7 mouse cellular contexts compared by ENCODE assay signal in the genomic region with DNA sequence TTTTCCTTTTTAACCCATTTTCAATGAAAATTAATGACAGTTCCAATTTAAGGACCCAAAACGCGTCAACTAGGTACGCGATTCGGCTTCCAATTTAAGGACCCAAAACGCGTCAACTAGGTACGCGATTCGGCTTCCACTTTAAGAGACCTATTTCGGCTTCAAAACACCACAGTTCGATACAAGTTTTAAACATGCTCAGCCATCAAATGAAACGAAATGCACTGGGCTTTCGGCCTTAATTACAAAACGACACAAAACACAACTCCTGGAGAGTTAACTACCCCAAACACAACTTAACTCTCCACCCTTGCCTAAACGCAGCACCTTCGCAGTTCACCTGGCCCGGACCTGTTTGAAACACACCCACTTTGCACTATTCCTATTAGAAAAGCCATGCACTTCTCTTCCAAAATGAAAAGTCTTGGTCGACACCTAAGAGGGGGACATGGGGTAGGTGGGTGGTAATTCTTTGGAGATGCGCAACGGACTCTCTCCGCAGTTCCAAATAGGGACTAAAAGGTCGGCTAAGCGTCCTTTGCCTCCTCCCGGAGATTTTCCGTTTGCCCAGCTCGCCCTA. TPM values are rescaled to one million over a fixed set of nuclear protein-coding genes. Genes with fewer than 3 reads are reported as not detected.
DNase-seq lines count a peak whose midpoint lies in the region; ATAC-seq lines count a peak whose summit lies in the region.

No protein-coding gene starts in this region.

- DNase-seq in spleen, adult 12 weeks (ENCODE audit: low spot score) = peak; percentile 11
- DNase-seq in spleen, postnatal 14 days (ENCODE audit: low spot score in 2 of 2) = no peak
- DNase-seq in embryonic facial prominence, embryonic 14.5 days (ENCODE audit: low spot score) = no peak
- peak; percentile 17 for DNase-seq in kidney, postnatal 14 days
- DNase-seq in left cerebral cortex, postnatal 14 days (ENCODE audit: low spot score in 2 of 2) = no peak
- no peak for DNase-seq in thymus, postnatal 25 days

- WGBS in embryonic facial prominence, embryonic 14.5 days = under 1% methylated on average over 27 of the region's 27 CpGs
- under 1% methylated on average over 27 of the region's 27 CpGs for WGBS in neural tube, embryonic 13.5 days

- no peak for ATAC-seq in embryonic facial prominence, embryonic 14.5 days (ENCODE audit: low read depth)
- ATAC-seq in neural tube, embryonic 13.5 days (ENCODE audit: low read depth) = no peak

- peaks cover 28% of the 10 kb centered on the region for H3K4me1 ChIP-seq in embryonic facial prominence, embryonic 14.5 days (ENCODE audit: control insufficient read depth, insufficient read depth, low read length)
- H3K4me1 ChIP-seq in neural tube, embryonic 13.5 days (replicated peaks) = peaks cover 68% of the 10 kb centered on the region

- H3K4me3 ChIP-seq in embryonic facial prominence, embryonic 14.5 days (ENCODE audit: low read depth, low read length) = peak overlapping the region; percentile 97
- peak overlapping the region; percentile 88 for H3K4me3 ChIP-seq in neural tube, embryonic 13.5 days

- H3K9ac ChIP-seq in embryonic facial prominence, embryonic 14.5 days (ENCODE audit: low read depth, low read length) = peak overlapping the region; percentile 100
- H3K9ac ChIP-seq in neural tube, embryonic 13.5 days = peak overlapping the region; percentile 99

- H3K4me2 ChIP-seq in embryonic facial prominence, embryonic 14.5 days (ENCODE audit: low read depth, low read length) = peak overlapping the region; percentile 70
- peak overlapping the region; percentile 84 for H3K4me2 ChIP-seq in neural tube, embryonic 13.5 days

- H3K27ac ChIP-seq in embryonic facial prominence, embryonic 14.5 days (replicated peaks; ENCODE audit: low read depth, low read length) = peak overlapping the region; percentile 100
- H3K27ac ChIP-seq in neural tube, embryonic 13.5 days (replicated peaks) = peak overlapping the region; percentile 100

- no peaks in the 10 kb centered on the region for H3K9me3 ChIP-seq in embryonic facial prominence, embryonic 14.5 days (ENCODE audit: control insufficient read depth, low read length)
- H3K9me3 ChIP-seq in neural tube, embryonic 13.5 days = no peaks in the 10 kb centered on the region

- intact Hi-C loops in left cerebral cortex, postnatal 14 days (cut with DNase I) = loop anchor here (10.0 kb wide), 1 partner anchor 92 kb away; no protein-coding TSS in a partner anchor

- no peaks in the 10 kb centered on the region for H3K27me3 ChIP-seq in embryonic facial prominence, embryonic 14.5 days (replicated peaks; ENCODE audit: control insufficient read depth, insufficient read depth, low read length)
- no peaks in the 10 kb centered on the region for H3K27me3 ChIP-seq in neural tube, embryonic 13.5 days

- peaks cover 4% of the 10 kb centered on the region for H3K36me3 ChIP-seq in embryonic facial prominence, embryonic 14.5 days (ENCODE audit: control insufficient read depth, insufficient read depth, low read length)
- peaks cover 4% of the 10 kb centered on the region for H3K36me3 ChIP-seq in neural tube, embryonic 13.5 days

RNA-seq across cellular contexts. Expression of gene Hnrnph3, which starts 1.4 kb away (rescaled TPM):
- 51.8 and 56.4 TPM in 2 replicates for polyA plus RNA-seq in embryonic facial prominence, embryonic 14.5 days (2014; fragmentation: Nextera tagmentation; extraction: Ambion mirVana)
- polyA plus RNA-seq in neural tube, embryonic 13.5 days (2015; fragmentation: Nextera tagmentation; extraction: Ambion mirVana) = 165 and 189 TPM in 2 replicates
- 10 to 100 TPM; 36.0 to 36.6 TPM for total RNA-seq in left cerebral cortex, postnatal 14 days (2021)

RNA-seq across cellular contexts. Expression of gene Pbld2, which starts 1.5 kb away (rescaled TPM):
- polyA plus RNA-seq in embryonic facial prominence, embryonic 14.5 days (2014; fragmentation: Nextera tagmentation; extraction: Ambion mirVana) = 1.1 and 1.5 TPM in 2 replicates
- 0.84 and 1.5 TPM in 2 replicates for polyA plus RNA-seq in neural tube, embryonic 13.5 days (2015; fragmentation: Nextera tagmentation; extraction: Ambion mirVana)
- 1 to 10 TPM; 1.4 to 1.8 TPM for total RNA-seq in left cerebral cortex, postnatal 14 days (2021)

RNA-seq across cellular contexts. Expression of gene Pbld1, which starts 37.3 kb away (rescaled TPM):
- polyA plus RNA-seq in embryonic facial prominence, embryonic 14.5 days (2014; fragmentation: Nextera tagmentation; extraction: Ambion mirVana) = 0.56 and 0.58 TPM in 2 replicates
- polyA plus RNA-seq in neural tube, embryonic 13.5 days (2015; fragmentation: Nextera tagmentation; extraction: Ambion mirVana) = 0.56 and 0.99 TPM in 2 replicates
- total RNA-seq in left cerebral cortex, postnatal 14 days (2021) = under 1 TPM in 1 of 2 experiments, not detected in 1; 0.29 TPM

RNA-seq across cellular contexts. Expression of gene Rufy2, which starts 42.6 kb away (rescaled TPM):
- 23.5 and 26.3 TPM in 2 replicates for polyA plus RNA-seq in embryonic facial prominence, embryonic 14.5 days (2014; fragmentation: Nextera tagmentation; extraction: Ambion mirVana)
- 55.8 and 57.3 TPM in 2 replicates for polyA plus RNA-seq in neural tube, embryonic 13.5 days (2015; fragmentation: Nextera tagmentation; extraction: Ambion mirVana)
- total RNA-seq in left cerebral cortex, postnatal 14 days (2021) = 10 to 100 TPM; 86.1 to 88.7 TPM

Comparison
In these comparisons a context has a peak if more than half of its experiments do, and no peak if none do; other contexts are left out.
1. DNase-seq: peak in spleen, adult 12 weeks (single experiment) and kidney, postnatal 14 days (single experiment); none in spleen, postnatal 14 days (0 of 2), embryonic facial prominence, embryonic 14.5 days (single experiment), left cerebral cortex, postnatal 14 days (0 of 2) and thymus, postnatal 25 days (single experiment).